Comparison of ENCODE assay signal across 25 mouse cellular contexts in the genomic region with DNA sequence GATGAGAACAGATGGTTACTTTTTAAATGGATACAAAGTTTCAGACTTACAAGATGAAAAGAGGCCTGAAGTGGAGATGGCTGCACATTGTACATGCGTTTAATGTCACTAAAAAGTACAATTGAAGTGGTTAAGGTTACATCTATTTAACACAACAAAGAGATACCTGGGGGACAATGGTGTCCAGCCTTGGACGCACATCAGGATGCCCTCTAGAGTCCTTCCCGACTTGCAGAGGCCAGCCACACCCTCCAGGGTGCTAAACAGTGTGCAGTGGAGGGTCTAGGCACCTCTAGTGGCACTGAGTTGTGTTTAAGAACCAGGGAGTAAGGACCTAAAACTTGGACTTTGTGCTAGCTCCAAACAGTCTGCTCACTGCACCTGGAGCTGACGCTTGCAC.
"Had no signal": no experiment of that assay in that cellular context is flagged by ENCODE, and none has a peak within 500 bp of the region (broad histone marks: within the 10 kb centered on the region; RNA-seq: fewer than 3 reads in every experiment).

No protein-coding gene starts in this region.

- H3K27ac ChIP-seq: embryonic facial prominence, embryonic 10.5 days; embryonic facial prominence, embryonic 12.5 days; embryonic facial prominence, embryonic 13.5 days; embryonic facial prominence, embryonic 15.5 days; forebrain, embryonic 10.5 days; forebrain, embryonic 12.5 days; forebrain, embryonic 13.5 days; forebrain, embryonic 15.5 days; gastrocnemius, adult 2 months; heart, adult 2 months; heart, embryonic 10.5 days had no signal

- H3K9ac ChIP-seq: embryonic facial prominence, embryonic 12.5 days; embryonic facial prominence, embryonic 13.5 days; embryonic facial prominence, embryonic 15.5 days; forebrain, embryonic 12.5 days; forebrain, embryonic 13.5 days; forebrain, embryonic 15.5 days; forebrain, postnatal 0 days had no signal

- H3K9me3 ChIP-seq: embryonic facial prominence, embryonic 10.5 days; embryonic facial prominence, embryonic 12.5 days; embryonic facial prominence, embryonic 13.5 days; embryonic facial prominence, embryonic 15.5 days; forebrain, embryonic 10.5 days; forebrain, embryonic 12.5 days; forebrain, embryonic 13.5 days; forebrain, embryonic 15.5 days; heart, embryonic 10.5 days had no signal

- DNase-seq: cerebellum, adult 9-11 months; cerebellum, postnatal 10 days; cerebellum, postnatal 14 days; cerebellum, postnatal 25 days; cerebellum, postnatal 36 days; embryo, embryonic 11 days; forebrain, postnatal 0 days; gastrocnemius, adult 2 months; gastrocnemius, postnatal 10 days; gastrocnemius, postnatal 14 days; gastrocnemius, postnatal 25 days; gastrocnemius, postnatal 36 days; heart, adult 11 months; heart, adult 18-20 months; heart, adult 2 months had no signal

- H3K4me1 ChIP-seq: embryonic facial prominence, embryonic 12.5 days; embryonic facial prominence, embryonic 13.5 days; embryonic facial prominence, embryonic 15.5 days; forebrain, embryonic 15.5 days; heart, embryonic 10.5 days had no signal

- H3K4me3 ChIP-seq: embryonic facial prominence, embryonic 10.5 days; embryonic facial prominence, embryonic 12.5 days; embryonic facial prominence, embryonic 13.5 days; embryonic facial prominence, embryonic 15.5 days; erythroblast, embryonic 14.5 days; forebrain, embryonic 10.5 days; forebrain, embryonic 12.5 days; forebrain, embryonic 13.5 days; forebrain, embryonic 15.5 days; gastrocnemius, adult 2 months; heart, adult 2 months; heart, embryonic 10.5 days had no signal
